Mouse (Mus musculus): Measurements from ENCODE around the gene Uchl3.

The Uchl3 gene

DNA sequence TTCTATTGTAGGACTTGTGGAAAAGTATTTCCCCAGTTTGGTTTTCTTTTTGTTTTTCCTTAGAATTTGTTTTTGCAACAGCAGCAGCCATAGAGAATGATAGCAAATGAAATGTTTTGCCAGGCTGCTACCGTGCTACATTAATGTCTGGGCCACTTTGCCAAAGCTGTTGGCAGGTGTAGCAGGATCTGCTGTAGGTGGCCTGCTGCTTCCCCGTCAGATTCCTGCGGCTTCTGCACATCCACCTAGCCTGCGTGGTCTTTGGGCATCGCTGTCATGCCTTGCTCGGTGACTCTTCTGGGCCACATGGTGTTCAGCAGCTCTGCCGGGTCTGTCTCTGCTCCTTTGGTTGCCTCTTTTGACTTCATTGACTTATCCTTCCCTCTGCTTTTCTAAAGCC, 14.9 kb downstream of the Uchl3 start:
- no peak for DNase-seq

DNA sequence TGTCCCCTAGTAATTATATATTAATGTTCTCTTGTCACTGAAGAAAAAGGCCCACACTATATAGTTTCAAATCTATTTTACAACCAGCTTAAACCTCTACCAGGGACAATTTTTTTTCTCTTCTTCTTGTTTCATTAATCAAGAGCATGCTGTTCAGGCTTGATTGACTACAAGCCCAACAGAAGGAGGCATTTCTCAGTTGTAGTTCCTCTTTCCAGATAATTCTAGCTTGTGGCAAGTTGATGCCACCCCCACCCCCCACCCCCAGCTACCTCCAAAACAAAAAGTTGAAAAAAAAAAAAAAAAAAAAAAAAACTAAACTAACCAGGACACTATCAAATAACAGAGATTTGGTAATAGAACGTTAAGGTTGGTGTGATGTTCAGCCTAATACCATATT, 18.5 kb downstream of the Uchl3 start:
- DNase-seq: no peak

DNA sequence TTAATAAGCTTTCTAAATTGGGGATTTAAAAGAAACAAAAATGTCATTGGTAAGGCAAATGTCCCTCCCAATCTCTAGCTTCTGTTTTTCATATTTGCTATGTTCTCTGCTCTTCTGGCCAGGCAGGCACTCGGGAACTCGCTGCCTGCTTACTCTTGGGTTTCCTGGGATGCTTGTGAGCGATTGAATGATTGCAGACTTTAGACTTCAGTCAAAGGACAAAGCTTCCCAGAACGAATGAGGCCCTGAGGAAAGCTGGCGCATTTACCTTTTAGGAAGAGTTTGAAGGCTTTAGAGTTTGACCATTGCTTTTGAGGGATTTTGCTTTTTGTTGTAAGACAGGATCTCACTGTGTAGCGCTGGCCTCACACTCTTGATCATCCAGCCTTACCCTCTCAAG, 33.9 kb downstream of the Uchl3 start:
- no peak for DNase-seq

DNA sequence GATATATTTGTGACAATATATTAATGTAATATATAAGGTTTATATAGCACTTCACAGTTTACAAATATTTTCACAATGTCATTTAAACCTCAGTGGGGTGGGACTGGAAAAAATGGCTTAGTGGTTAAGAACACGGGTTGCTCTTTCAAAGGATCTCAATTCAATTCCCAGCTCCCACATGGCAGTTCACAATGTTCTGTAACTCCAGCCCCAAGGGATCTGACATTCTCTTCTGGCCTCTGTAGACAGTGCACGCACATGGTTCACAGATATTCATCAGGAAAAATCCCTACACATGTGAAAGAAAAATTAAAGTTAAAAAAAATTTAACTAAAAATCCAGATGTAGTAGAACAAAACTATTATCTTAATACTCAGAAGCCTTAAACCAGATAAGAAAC, 34.6 kb downstream of the Uchl3 start:
- DNase-seq: peak; percentile 95

DNA sequence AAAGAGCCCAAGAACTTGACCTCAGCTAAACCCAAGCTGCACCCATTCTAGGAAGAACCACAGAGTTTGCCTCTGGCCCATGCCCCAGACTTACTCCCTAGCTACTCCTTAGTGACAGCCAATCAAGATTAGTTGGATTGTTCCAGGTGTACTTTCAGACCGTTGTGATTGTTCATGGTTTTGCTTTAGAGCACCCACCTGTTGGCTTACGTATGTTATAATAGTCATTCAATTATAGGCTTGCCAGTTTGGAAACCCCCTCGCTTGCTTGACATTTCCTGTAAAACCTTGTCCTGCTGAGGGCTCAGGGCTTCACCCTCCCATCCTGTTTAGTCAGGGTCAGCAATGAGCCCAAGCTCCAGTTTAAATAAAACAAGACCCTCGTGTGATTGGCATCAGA, 50.7 kb downstream of the Uchl3 start:
- DNase-seq: no peak

DNA sequence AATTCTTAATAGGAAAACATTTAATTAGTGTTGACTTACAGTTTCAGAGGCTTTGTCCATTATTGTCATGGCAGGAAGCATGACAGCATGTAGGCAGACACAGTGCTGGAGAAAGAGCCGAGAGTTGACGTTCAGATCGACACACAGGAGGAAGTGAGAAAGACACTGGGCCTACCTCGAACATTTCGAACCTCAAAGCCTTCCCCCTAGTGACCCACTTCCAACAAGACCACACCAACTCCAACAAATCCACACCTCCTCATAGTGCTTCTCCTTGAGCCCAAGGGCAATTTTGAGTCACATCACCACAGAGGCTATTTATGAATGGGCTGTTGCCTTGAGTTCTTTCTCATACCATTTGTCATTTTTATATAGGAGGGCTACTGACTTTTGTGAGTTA, 53.3 kb downstream of the Uchl3 start:
- no peak for DNase-seq

DNA sequence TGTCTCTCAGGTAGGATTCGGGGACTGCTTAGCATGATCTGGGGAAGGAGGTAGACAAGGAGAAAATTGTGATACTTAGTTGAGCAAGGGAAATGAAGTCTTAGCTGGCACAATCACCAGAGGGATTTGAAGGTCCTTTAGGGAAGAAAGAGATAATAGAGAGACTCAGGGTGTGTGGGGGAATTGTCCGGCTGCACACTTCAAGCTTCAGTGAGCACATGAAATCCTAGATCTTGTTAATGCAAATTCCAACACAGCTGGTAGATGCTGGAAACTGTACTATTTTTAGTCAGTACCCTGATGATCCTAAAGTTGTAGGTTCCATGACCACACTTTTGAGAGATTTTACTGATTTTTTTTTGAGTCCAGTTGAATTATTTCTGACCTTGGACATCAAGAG, 60.6 kb downstream of the Uchl3 start:
- no peak for DNase-seq

DNA sequence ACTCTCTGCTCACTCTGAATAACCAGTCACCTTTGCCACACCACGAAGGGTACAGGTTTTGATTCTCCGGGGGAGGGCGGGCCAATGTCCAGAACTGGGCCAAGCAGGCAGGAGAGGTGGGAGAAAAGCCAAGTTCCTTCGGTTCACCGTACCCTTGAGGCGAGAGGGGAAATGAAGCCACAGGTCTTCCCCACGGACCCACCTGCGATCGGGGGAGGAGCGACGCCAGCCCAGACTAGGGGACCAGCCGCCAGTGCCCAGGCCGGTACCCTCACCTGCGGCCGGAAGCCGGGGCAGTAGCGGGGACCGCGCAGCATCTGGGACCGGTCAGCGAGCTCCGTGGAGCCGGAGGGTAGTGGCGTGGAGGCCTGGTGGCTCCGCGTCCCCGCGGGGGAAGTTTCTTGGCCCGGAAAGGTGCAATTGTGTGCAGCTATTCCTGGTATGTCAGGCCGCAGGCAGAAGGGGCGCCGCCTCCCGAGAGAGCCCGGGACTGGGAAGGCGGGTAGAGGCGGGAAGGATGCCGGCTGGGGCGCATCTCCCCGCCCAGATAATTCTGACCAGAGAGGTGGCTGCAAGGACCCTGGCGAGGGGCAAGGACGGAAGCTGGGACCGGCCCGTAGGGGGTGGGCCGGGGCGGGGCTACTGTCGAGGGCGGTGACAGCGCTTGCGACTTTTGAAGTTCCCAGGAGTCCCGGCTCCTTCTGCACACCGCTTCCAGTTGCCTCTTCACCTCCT, 75.6 kb downstream of the Uchl3 start, which contains the start of the genes Gm9922 and Lmo7:
TSS of gene Gm9922 (minus strand) at position 578 of the 735 bp plus-strand sequence.
TSS of gene Lmo7 (plus strand) at position 721 of the 735 bp plus-strand sequence.
- peak; percentile 99 for DNase-seq

DNA sequence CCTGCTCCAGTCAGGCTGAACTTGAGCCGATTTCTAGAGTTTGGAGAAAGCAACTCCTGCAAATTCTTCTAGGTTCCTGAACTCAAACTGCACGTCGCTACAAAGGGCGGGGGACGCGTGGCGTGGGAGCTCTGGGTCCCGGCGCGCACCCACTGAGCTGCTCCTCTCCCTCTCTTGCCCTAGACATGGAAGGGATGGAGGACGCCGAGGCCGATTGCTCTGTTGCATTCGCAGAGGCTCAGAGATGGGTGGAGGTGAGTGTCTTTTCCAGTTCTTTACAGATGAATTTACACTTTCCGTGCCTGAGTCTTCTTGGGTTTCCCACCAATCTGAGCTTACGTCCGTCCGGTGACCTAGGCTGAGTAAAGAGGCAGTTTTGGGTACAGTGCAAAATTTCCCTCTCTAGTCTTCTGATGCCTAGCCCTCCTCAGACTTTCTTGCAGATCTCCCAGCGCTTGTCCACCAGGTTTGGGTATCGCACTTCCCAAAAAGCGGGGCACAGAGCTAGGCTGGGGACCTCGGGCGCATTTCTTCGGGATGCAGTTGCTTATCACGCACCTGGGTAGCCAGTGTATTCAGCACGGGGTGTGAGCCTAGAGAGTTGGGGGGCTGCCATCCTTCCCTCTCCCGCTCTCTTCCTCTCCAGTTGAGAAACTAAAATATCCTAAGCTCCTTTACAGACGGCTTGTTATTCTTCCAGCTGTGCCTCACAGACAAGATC, 76.4 kb downstream of the Uchl3 start:
- peak; percentile 82 for DNase-seq

DNA sequence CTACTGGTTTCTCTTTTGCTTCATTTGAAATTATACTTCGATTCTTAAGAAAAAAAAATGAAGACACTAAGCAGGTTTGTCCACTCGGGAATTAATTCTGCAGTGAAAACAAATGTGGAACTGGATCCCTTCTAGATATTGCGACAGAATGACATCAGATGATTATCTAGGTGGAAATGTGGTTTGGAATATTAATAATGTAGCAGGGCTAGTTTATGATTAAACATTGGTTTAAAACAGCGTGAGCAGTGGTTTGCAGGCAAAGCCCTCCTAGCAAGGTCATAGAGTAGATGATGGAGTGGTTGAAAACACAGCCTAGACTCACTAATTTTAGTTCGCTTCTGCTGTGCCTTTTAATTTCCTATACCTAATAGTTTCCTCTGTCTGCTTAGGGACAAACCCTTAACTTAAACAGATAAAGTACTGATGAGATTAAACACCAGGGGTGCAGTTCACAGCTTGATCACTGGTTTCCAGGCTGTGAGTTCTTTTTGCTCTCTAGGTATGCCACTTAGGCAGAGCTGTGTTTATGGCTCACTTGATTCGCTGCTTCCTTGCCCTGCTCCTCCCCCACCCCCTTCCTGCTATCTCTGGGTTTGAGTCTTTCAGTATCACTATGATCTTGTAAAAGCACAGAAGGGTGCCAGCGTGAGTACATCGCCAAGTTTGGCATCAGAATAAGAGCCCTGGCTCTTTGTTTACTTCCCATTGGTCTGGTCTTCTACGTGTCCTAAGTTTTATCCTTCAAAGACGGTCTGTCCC, 80.0 kb downstream of the Uchl3 start:
- no peak for DNase-seq

DNA sequence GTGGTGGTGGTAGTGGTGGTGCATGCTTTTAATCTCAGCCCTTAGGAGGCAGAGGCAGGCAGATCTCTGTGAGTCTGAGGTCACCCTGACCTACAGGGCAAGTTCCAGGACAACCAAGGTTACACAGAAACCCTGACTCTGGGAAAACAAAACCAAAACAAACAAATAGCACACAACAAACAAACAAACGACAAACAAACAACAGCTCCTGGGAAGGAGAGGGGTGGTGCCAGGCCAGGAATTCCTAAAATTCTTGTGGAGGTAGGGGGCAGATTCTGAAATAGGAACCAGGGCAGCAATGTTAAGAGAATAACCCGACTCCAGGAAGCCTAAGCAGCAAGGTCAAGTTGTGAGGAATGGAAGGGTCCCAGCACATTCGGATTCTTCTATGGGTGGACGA, 83.7 kb downstream of the Uchl3 start:
- no peak for DNase-seq
